Mouse (Mus musculus): ENCODE measurements at regions not wholly inside any gene's neighbourhood (a gene's known extent, or its start where the extent isn't known, plus 50 kb on each side); places are given as distances from the start of the nearest gene placed in this dataset.

GRCm38 (mm10) chr17:62510184-62510583 is 370.9 kb downstream of the Efna5 start:
- Histone ChIP-seq H3K9ac (replicated peaks) (no peak overlapping the region), H3K9me3 (ENCODE audit: low read length) (no peaks in the 10 kb centered on the region), H3K36me3 (replicated peaks; ENCODE audit: insufficient read depth, low read length) (no peaks in the 10 kb centered on the region), H3K4me3 (ENCODE audit: low read depth, low read length) (no peak overlapping the region), H3K27me3 (ENCODE audit: insufficient read depth, low read length) (no peaks in the 10 kb centered on the region), H3K4me1 (ENCODE audit: insufficient read depth) (no peaks in the 10 kb centered on the region), H3K4me2 (ENCODE audit: low read depth, low read length) (no peak overlapping the region), H3K27ac (ENCODE audit: low read depth) (no peak overlapping the region)
- DNase-seq (no peak), ATAC-seq (no peak)
- TF ChIP-seq CTCF (IDR thresholded peaks at IDR 0.05; ENCODE audit: low read depth), result no peak
- no peak for TF ChIP-seq EP300 (IDR thresholded peaks at IDR 0.05; ENCODE audit: low read depth)
- 75% methylated on average over 4 of the region's 4 CpGs for WGBS (ENCODE audit: insufficient replicate concordance)

GRCm38 (mm10) chr17:62507766-62508485 is 373.2 kb downstream of the Efna5 start:
- no peak overlapping the region for H3K4me2 ChIP-seq (ENCODE audit: low read depth, low read length)
- no peaks in the 10 kb centered on the region for H3K9me3 ChIP-seq (ENCODE audit: low read length)
- no peaks in the 10 kb centered on the region for H3K36me3 ChIP-seq (replicated peaks; ENCODE audit: insufficient read depth, low read length)
- no peak for TF ChIP-seq CTCF (IDR thresholded peaks at IDR 0.05; ENCODE audit: low read depth)
- TF ChIP-seq EP300 (IDR thresholded peaks at IDR 0.05; ENCODE audit: low read depth), result no peak
- ATAC-seq (no peak), DNase-seq (no peak)
- no peaks in the 10 kb centered on the region for H3K4me1 ChIP-seq (ENCODE audit: insufficient read depth)
- H3K27me3 ChIP-seq (ENCODE audit: insufficient read depth, low read length), result no peaks in the 10 kb centered on the region
- H3K9ac ChIP-seq (replicated peaks), result no peak overlapping the region
- no peak overlapping the region for H3K27ac ChIP-seq (ENCODE audit: low read depth)
- 66% methylated on average over 13 of the region's 13 CpGs for WGBS (ENCODE audit: insufficient replicate concordance)
- H3K4me3 ChIP-seq (ENCODE audit: low read depth, low read length), result no peak overlapping the region

- WGBS (ENCODE audit: insufficient replicate concordance), result 72% methylated on average over 6 of the region's 6 CpGs
- Histone ChIP-seq H3K27me3 (ENCODE audit: insufficient read depth, low read length) (no peaks in the 10 kb centered on the region), H3K27ac (ENCODE audit: low read depth) (no peak overlapping the region), H3K4me3 (ENCODE audit: low read depth, low read length) (no peak overlapping the region), H3K9ac (replicated peaks) (no peak overlapping the region), H3K4me2 (ENCODE audit: low read depth, low read length) (no peak overlapping the region), H3K9me3 (ENCODE audit: low read length) (no peaks in the 10 kb centered on the region), H3K36me3 (replicated peaks; ENCODE audit: insufficient read depth, low read length) (no peaks in the 10 kb centered on the region), H3K4me1 (ENCODE audit: insufficient read depth) (no peaks in the 10 kb centered on the region)
- DNase-seq, result no peak
- ATAC-seq, result no peak
- TF ChIP-seq EP300 (IDR thresholded peaks at IDR 0.05; ENCODE audit: low read depth) (no peak), CTCF (IDR thresholded peaks at IDR 0.05; ENCODE audit: low read depth) (no peak)
Measured at GRCm38 (mm10) chr17:62504691-62505090, 376.4 kb downstream of the Efna5 start.

GRCm38 (mm10) chr17:62470739-62471138 is 410.4 kb downstream of the Efna5 start:
- no peak for ATAC-seq
- DNase-seq, result no peak
- no peaks in the 10 kb centered on the region for H3K9me3 ChIP-seq (ENCODE audit: low read length)
- H3K27me3 ChIP-seq (ENCODE audit: insufficient read depth, low read length), result no peaks in the 10 kb centered on the region
- WGBS (ENCODE audit: insufficient replicate concordance), result 71% methylated on average over 5 of the region's 5 CpGs
- no peak overlapping the region for H3K4me2 ChIP-seq (ENCODE audit: low read depth, low read length)
- no peak for TF ChIP-seq EP300 (IDR thresholded peaks at IDR 0.05; ENCODE audit: low read depth)
- no peak for TF ChIP-seq CTCF (IDR thresholded peaks at IDR 0.05; ENCODE audit: low read depth)
- no peaks in the 10 kb centered on the region for H3K36me3 ChIP-seq (replicated peaks; ENCODE audit: insufficient read depth, low read length)
- H3K4me3 ChIP-seq (ENCODE audit: low read depth, low read length), result no peak overlapping the region
- no peaks in the 10 kb centered on the region for H3K4me1 ChIP-seq (ENCODE audit: insufficient read depth)
- H3K27ac ChIP-seq (ENCODE audit: low read depth), result no peak overlapping the region
- no peak overlapping the region for H3K9ac ChIP-seq (replicated peaks)

GRCm38 (mm10) chr17:62469367-62469766 is 411.8 kb downstream of the Efna5 start:
- Histone ChIP-seq H3K4me3 (ENCODE audit: low read depth, low read length) (no peak overlapping the region), H3K27ac (ENCODE audit: low read depth) (no peak overlapping the region), H3K9ac (replicated peaks) (no peak overlapping the region), H3K4me2 (ENCODE audit: low read depth, low read length) (no peak overlapping the region), H3K27me3 (ENCODE audit: insufficient read depth, low read length) (no peaks in the 10 kb centered on the region), H3K4me1 (ENCODE audit: insufficient read depth) (no peaks in the 10 kb centered on the region), H3K9me3 (ENCODE audit: low read length) (no peaks in the 10 kb centered on the region), H3K36me3 (replicated peaks; ENCODE audit: insufficient read depth, low read length) (no peaks in the 10 kb centered on the region)
- WGBS (ENCODE audit: insufficient replicate concordance), result 56% methylated on average over 1 of the region's 1 CpGs
- DNase-seq (no peak), ATAC-seq (no peak)
- TF ChIP-seq CTCF (IDR thresholded peaks at IDR 0.05; ENCODE audit: low read depth), result no peak
- TF ChIP-seq EP300 (IDR thresholded peaks at IDR 0.05; ENCODE audit: low read depth), result no peak

GRCm38 (mm10) chr17:62468859-62469258 is 412.3 kb downstream of the Efna5 start:
- no peaks in the 10 kb centered on the region for H3K9me3 ChIP-seq (ENCODE audit: low read length)
- no peak overlapping the region for H3K4me3 ChIP-seq (ENCODE audit: low read depth, low read length)
- no peak overlapping the region for H3K9ac ChIP-seq (replicated peaks)
- TF ChIP-seq EP300 (IDR thresholded peaks at IDR 0.05; ENCODE audit: low read depth) (no peak), CTCF (IDR thresholded peaks at IDR 0.05; ENCODE audit: low read depth) (no peak)
- no peaks in the 10 kb centered on the region for H3K4me1 ChIP-seq (ENCODE audit: insufficient read depth)
- no peaks in the 10 kb centered on the region for H3K36me3 ChIP-seq (replicated peaks; ENCODE audit: insufficient read depth, low read length)
- no peaks in the 10 kb centered on the region for H3K27me3 ChIP-seq (ENCODE audit: insufficient read depth, low read length)
- H3K27ac ChIP-seq (ENCODE audit: low read depth), result no peak overlapping the region
- 69% methylated on average over 7 of the region's 7 CpGs for WGBS (ENCODE audit: insufficient replicate concordance)
- ATAC-seq (no peak), DNase-seq (no peak)
- no peak overlapping the region for H3K4me2 ChIP-seq (ENCODE audit: low read depth, low read length)

Data from liver, postnatal 0 days (tissue).